Mouse (Mus musculus) thymus, adult 2 months (tissue): ENCODE results near the gene Map1lc3b.

Source experiments
- CTCF ChIP-seq: fragments of 200-500 bp; IDR thresholded peaks from 2 replicates; pipeline ENCODE4 v1.5.1; 2012; ENCODE audit warnings: mild to moderate bottlenecking, control low read depth, low read length, moderate library complexity, borderline replicate concordance; ENCODE audit not compliant: control insufficient read depth, poor library complexity, insufficient read depth; ENCODE audit errors: extremely low read depth
- POLR2A ChIP-seq: fragments of 200-500 bp; IDR thresholded peaks from 2 replicates; pipeline ENCODE4 v1.6.1; 2012; ENCODE audit warnings: mild to moderate bottlenecking, low read length, control low read depth, moderate library complexity; ENCODE audit not compliant: control insufficient read depth, poor library complexity, insufficient read depth; ENCODE audit errors: extremely low read depth

DNA sequence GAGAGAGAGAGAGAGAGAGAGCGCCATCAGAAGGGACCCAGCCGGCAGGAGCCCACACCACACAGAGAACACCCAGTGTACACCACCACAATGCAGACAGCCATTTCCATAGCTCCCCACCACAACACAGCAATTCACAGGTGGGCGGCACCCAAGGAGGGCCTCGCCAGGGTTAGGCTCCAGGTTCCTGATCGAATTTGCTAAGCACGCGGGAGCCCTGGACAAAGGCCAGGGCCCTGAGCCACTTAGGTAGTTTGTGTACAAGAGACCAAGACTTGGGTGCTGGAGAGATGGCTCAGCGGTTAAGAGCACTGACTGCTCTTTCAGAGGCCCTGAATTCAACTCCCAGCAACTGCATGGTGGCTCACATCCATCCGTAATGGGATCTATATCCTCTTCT is 37.7 kb upstream of the Map1lc3b start:
- TF ChIP-seq CTCF, result no peak
- no peak for TF ChIP-seq POLR2A
